Mouse (Mus musculus) ovary, adult 18-20 months (tissue): ENCODE measurements around the gene Abca9.

Experiments
- DNase-seq: peaks from one replicate; pipeline ENCODE4 v3.0.0; 2022; ENCODE audit warnings: low spot score, mixed read lengths

The Abca9 gene

GRCm38 (mm10) chr11:110061032-110061431 is 107.0 kb downstream of the Abca9 start:
- no peak for DNase-seq

GRCm38 (mm10) chr11:110060127-110060526 is 107.9 kb downstream of the Abca9 start:
- DNase-seq, result no peak

GRCm38 (mm10) chr11:110053681-110054080 is 114.3 kb downstream of the Abca9 start:
- DNase-seq, result no peak
